Mouse (Mus musculus): ENCODE results near the gene Chd6.

The Chd6 gene

DNA sequence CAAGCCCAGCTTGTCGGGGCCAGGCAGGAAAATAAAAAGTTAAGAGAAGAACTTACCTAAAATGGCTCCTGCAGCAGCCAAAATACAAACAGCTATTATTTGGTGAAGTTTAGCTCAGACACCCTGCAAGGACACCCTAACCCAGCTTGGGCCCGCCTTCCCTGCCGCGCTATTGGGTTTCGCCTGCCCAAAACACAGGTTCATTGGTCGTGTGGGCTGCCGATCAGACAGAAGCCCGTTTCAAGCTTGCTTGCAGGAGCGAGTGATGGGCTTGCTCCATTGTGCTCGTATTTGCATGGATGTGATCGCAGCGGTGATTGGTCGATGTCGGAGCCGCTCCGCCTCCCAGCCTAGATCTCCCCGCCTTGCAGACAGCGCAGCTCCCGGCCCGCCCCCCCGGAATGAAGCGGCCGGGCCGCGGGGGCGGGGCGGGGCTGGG lies at the start of gene Chd6:
Gene Chd6 (minus strand): TSS at position 143 of the 439 bp plus-strand sequence.
- DNase-seq (ENCODE audit: low spot score in 2 of 2): peak; percentile 99

DNA sequence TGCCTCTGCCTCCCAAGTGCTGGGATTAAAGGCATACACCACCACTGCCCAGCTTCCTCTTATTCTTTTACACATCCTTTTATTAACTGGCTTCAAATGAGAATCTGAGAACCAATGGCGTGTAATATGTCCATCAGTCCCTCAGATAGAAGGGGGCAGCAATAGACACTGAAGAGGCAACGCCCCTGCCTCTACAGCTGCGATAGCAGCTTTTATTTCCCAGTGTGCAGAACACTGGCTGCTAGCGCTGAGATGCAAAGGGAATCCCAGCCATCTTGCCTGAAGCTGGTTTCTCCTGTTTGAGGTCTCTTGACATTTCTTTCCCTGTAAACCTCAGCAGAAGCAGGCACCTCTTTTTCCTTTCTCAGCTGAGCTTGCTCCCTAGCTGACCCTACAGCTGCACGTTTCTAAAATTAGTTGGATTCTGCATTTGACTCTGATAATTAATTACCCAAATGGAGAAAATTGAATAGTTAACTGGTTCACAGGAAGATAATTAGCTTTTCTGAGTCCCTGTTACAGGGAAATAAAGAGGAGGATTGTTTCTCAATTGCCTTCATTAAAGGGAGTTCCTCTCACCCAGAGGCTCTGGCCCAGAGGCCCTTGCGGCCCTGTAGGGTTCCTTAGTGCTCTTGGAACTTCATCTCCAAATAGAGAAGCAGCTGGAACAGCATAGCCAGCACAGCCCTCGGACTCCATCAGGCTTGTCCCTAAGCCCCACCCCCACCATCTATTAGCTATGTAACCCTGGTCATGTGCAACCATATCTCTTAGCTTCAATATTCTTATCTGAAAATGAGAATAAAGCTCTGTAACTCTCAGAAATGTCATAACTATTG lies 41.3 kb upstream of the Chd6 start:
- DNase-seq (ENCODE audit: low spot score in 2 of 2): no peak

DNA sequence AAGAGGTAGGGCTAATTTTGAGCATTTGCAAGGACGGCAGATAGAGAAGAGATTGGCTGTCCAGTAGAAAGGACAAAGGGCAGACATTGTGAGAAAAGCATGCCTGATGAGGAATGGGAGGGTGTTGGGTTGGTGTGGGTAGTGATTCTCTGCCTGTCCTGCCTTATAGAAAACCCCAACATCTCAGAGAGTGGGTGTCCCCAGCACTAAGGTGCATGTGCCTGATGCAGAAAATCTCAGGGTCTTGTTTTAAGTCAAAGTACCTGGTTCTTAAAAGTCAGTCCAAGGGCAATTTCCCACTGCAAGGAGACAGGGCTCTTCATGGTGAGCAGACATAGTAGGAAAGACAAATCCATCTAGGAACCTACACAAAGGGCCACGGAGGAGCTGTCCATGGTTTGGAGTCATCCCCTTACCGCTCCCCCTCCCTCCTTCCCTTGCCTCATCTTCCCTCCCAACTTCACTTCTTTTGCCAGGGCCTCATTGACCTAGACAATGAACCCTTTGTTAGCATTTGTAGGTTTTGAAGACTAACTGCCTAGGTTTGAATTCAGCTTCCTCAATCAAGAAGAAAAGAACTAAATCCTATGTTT lies 39.6 kb upstream of the Chd6 start:
- no peak for DNase-seq (ENCODE audit: low spot score in 2 of 2)

DNA sequence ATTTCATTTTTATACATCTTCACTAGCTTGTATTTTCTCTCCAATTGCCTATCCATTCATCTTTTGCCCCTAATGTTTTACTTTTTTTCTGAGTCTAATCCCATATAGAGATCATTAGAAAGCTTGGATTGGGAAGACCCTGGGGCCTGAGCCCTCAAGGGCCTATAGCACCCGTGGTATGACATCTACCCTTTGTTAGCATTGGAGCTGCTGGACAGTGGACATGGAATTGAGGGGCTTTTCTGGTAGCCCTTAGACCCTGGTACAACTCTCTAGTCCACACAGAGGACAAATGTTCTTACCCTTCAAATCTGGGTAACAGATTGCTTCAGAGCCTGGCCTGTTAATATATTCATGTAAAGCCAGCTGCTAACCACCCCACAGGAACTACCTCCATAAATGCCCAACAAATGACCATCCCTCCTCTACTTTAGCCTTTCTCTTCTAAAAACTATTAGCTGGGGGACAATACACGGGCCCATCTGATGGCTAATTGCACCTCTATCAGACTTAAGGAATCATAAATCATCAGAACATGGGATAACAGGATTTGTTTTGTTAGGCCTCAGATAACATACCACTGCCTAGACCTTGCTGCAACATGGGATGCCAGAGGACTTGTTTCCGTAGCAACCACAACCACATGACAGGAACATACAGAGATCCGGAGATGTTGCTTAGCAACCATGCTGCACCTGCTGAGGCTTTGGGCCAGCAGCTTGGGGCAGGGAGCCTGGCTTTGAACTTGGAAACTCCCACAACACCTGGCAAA lies 39.0 kb upstream of the Chd6 start:
- no peak for DNase-seq (ENCODE audit: low spot score in 2 of 2)

DNA sequence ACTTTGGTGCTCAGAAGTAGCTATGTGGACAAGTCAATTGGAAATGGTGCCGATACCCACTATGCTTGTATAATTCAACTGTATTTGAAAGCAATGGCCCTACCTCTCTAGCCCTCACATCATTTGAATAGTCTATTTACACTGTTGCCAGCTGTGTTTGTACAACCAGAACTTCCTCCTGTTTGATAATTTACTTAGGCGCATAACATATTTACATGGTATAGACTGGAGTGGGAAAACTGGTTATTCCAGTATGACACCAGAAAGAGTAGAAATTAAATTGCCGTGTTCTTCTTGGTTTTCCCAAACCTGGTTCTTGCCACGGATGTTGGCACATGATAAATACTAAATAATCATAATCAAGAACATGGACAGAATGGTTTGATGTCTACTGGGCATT lies 35.9 kb upstream of the Chd6 start:
- no peak for DNase-seq (ENCODE audit: low spot score in 2 of 2)

DNA sequence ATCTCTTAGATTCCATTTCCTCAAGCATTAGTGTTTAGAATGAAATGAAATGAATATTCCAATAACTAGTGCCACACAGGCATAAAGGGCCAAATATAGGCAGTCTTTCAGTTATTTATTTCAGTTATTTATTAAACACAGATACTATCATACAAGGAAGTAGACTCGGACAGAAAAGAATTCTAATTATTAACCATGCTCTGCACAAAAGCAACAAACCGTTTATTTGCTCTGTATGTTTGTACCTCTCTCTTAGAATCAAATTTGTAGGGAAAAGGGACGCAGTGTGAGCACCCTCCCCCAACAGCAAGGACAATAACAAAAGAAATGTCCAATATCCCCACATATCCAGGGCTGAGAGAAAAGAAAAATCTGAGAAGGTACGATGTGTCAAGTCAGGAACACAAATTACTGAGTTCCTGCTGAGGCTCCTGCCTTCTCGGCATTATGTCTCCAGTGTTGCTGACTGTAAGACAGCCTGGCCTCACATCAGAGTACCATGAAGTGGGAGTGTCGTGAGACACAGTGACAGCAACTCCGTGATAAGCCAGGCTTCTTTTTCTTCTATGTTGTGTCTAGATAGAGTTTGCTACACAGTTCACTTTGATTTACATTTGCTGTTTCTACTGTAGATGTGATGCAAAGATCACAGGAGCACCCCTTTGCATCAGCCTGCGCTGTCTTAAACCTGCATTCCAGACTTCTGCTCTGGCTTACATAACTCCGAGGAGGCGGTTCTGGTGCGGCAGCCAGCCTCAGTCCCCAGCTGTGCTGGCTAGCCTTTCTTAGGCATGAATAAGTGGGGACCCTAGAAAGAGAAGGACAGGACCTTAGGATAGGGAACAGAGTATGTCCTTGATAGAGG lies 30.0 kb upstream of the Chd6 start:
- no peak for DNase-seq (ENCODE audit: low spot score in 2 of 2)

DNA sequence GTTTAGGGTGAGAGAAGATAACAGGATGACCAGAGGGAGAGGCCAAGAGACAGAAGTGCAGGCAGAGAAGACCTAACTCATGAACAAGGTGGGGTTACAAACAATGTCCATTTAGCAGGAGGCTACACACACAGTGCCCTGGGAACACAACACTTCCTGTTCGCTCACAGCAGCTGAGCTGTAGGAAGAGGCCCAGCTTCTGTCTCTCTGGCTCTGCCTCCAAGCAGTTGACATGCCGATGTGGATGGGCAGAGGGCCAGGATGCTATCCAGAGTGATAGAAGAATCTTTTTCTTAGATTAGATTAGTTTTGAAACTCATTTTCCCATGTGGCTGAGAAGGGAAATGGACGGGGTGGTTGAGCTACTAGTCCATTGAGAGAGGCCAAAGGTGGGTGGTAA lies 28.1 kb upstream of the Chd6 start:
- no peak for DNase-seq (ENCODE audit: low spot score in 2 of 2)

DNA sequence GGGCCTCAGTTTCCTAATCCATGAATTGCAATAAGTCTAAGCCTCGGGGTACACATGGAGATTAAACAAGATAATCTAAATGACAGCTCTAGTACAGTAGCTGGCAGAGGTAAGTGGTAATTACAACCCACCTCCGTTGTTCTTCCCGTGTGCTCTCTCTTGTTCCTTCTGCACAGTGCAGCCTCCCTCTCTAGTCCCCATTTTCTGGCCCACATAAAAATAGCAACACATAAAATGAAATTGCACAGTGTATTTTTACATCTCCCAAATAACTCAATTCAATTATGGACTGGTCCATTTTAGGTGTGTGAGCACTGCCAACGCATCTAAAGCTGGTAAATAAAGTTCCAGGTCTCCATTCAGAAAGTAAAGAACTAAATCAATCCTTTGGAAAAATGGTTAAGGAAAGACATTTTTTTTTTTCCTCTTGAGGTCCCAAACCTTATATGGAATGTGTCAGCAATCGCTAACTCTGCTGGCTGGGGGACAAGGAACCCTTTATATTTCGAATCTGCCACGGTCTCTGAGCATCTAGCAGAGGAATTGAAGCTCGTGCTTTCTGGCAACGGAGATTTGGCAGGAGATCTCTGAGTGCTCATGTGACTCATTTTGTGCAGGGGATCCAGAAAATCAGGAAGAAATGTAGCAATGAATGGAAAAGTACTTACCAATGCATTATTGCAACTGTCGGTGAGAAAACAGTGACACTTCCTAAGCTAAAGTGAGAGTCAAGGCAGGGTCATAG lies 19.7 kb upstream of the Chd6 start:
- no peak for DNase-seq (ENCODE audit: low spot score in 2 of 2)

DNA sequence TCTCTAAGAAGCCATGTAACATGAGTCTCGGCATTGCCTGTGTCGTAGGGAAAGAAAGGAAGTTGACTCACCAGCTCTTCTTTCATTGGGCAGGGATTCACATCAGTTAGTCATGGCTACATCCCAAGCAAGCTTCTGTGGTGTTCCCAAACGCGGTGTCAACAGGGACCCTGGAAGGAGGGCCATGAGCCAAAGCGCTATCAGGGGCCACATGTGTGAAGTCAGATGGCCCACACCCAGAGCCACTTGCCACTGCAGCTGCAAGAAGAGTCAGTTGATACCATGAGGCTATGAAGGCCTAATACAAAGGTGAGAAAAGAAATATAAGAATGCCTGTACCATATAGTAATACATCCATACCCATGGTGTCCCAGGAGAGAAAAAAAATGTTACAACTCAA lies 3.1 kb upstream of the Chd6 start:
- no peak for DNase-seq (ENCODE audit: low spot score in 2 of 2)

DNA sequence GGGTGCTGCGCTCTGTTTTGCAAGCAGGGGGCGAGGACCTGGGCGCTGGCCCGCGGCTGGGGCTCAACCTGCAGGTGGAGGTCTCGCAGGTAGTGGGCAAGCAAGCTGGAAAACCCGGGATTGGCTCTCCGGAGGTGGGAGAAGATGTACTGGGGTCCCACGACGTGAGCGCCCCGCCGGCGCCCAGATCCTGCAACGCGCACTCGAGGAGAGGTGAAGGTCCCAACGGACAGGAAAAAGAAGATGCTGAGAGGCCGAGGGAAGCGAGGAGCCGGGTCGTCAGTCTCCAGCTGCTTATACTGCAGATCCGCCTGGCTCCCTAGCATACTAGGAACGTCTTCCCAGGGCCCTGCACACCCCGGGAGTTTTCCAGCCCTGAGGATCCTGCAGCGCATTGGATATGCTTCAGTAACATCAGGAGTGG lies 535 bp upstream of the Chd6 start:
- DNase-seq (ENCODE audit: low spot score in 2 of 2): no peak

DNA sequence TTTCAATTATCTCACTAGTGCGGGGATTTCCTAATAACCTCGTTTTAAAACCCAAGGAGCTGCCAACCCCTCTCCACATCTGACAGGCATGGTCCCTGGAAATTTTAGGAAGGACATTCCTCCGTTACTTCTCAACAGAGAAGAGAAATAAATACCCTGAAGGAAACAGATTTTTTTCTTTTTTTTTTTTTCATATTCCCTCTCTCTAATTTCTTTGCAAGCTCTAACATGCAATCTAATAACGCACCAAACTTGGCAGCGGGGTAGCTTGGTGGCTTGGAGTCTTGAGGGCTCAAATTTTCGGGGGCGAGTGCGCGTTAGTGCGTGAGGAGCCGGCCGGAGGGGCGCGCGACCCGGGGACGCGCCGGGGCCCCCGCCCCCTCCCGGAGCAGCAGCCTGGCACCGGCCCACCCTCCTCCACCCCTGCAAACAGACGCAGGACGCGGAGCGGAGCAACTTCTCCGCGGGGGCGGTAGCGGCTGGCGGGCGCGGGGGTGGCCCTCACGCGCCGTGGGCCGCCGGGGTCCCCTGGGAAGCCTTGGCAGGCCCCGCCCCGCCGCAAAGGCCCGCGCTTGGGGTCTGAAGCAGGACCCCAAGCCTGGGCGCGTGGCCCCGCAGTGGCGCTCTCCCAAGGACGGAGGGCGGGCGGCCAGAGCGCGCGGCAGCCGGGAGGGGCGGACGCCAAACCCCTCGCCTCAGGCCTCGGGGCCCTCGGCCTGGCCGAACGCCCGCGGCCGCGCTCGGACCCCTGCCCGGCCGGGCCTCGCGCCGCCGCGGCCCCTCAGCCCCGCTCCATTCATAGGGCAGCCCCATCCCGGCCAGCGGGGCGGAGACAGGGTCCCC lies 569 bp downstream of the Chd6 start:
- DNase-seq (ENCODE audit: low spot score in 2 of 2): peak in 1 of 2 experiments; percentile 48

DNA sequence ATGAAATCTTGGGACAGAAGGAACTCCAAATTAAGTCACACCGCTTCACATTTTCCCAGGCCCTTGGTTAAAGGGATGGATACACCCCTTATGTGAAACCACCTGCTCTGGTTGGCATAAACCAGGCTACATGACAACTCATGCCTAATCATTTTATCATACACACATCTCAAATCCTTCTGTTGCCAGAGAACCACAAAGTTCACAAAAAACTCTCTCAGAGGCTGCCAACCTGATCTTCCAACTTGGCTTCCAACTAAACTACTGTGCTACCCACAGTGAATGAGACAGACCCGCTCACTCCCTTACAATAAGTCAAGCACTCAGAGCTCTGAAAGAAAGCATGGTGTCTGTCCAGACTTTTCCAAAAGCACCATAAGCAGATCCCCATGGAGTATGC lies 1.6 kb downstream of the Chd6 start:
- no peak for DNase-seq (ENCODE audit: low spot score in 2 of 2)

DNA sequence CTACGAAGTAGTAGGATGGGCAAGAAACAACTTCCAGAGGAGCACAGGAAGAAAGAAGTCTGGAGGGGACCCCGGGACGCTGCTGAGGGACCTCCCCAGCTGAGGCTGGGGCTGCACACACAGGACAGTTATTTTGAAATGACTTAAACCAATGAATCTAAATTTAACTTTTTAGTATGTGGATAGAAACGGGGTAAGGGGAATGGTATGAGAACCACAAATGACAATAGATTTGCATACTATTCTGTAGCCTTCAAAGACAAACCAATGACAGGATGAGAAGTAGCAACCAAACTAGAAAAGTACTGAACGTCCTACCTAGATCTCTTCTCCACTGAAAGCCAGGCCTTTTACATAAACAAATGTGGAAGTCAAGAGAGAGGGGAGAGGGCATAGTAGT lies 5.1 kb downstream of the Chd6 start:
- DNase-seq (ENCODE audit: low spot score in 2 of 2): no peak

DNA sequence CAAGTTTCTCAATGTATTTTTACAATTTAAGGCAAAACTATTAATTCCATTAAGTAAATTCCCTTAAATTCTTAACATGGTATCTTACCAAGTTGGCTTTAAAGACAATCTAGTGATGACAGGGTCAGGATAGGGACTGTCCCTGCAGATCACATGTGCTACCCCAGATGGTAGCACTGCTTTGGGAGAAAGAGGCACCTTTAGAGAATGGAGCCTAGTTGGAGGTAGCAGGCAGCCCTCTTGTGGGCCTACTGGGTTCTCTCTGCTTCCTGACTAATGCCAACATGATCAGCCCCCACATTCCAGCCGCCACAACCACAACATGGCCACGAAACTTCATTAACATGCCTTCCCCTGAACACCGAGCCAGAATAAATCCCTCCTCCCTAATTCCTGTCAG lies 6.8 kb downstream of the Chd6 start:
- DNase-seq (ENCODE audit: low spot score in 2 of 2): no peak

DNA sequence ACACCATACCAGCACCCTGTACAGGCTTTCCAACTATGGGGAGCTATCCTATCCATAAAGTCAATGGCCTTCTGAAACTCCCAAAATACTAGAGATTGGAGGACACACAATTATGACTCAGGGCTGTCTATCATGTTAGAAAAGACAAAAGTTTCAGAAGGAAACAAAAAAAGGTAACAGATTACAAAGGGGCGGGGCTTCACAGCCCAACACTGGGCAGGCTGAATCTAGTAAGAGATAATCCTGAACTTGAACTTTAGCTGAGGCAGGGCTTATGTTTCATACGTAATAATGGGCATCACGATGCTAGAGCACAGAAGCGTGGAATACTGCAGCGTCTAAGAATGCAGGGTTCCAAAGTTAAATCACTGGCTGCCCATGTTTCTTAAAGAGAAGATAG lies 11.1 kb downstream of the Chd6 start:
- no peak for DNase-seq (ENCODE audit: low spot score in 2 of 2)

DNA sequence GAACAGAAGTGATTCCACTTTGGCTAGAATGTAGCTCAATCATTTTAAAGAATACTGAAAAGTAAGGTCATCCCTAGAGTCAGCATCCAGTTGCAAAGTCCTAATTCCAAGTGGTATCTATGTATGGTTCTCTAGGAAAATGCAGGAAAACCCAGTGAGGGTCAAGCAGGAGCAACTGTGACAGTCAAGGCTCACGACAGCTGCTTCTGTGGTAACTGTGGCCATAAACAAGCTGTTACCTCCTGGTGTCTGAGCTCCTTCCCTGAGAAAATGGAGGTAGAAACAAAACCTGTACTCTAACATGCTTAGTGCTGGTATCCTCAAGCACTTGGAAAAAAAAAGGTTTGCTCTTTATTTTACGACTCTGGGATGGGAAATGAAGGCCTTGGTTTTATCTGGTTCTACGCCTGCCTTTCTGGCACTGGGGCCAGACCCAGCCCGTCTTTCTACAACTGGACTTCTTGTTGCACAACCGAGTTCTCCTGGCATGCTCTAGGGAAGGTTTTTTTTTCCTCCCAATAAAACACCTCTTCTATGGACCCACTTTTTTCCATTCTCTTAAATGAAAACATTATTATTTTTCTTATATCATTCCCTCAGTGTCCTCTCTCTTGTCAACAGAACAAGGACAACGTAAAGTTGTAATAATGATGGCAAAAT lies 18.0 kb downstream of the Chd6 start:
- DNase-seq (ENCODE audit: low spot score in 2 of 2): no peak

DNA sequence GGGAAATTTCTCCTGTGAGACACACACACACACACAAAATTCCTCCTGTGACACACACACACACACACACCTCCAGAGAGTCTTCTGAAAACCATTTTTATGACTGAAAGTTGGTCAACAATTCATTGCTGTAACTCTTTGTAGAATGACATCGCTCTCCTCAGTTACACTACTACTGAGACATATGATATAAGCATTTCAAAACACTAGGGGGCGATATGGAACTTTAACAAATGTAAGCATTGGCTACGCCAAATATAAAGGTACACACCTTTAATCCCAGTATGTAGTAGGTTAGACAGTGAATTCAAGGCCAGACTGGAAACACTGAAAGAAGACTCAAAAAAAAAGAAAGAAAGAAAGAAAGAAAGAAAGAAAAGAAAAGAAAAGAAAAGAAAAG lies 18.7 kb downstream of the Chd6 start:
- no peak for DNase-seq (ENCODE audit: low spot score in 2 of 2)

DNA sequence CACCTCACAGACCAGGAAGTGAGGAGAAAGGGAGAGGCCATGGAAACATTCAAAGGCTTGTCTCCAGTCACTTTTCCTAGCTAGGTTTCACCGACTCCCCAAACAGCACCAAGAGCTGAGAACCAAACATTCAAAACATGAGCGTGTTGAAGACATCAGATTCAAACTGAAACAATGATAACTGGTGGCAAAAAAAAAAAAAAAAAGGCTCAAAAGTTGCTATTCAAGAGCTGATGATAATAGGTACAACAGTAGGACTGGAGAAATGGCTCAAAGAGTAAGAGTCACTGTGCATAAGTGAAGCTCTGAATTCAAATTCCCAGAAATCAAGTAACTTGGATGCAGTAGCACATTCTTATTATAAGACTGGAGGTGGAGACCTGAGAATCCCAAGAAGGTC lies 30.3 kb downstream of the Chd6 start:
- no peak for DNase-seq (ENCODE audit: low spot score in 2 of 2)

DNA sequence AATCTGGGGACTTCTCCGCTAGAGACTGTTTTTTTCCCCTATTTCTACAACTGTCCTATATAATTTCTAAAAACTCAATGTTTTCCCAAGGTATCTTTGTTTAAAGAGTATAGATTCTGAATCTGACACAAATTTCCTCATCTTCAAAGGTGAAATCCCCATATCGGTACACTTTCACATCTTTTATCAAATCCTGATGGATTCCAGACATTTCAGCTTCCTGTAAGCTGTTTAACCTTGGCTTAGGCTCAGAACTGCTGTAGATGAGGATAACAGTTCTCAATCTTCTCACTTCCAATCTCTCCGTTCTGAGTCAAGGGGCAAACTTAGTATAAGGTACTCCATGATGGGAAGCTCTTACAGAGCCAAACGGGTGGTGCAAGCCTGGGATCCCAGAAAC lies 32.6 kb downstream of the Chd6 start:
- no peak for DNase-seq (ENCODE audit: low spot score in 2 of 2)

DNA sequence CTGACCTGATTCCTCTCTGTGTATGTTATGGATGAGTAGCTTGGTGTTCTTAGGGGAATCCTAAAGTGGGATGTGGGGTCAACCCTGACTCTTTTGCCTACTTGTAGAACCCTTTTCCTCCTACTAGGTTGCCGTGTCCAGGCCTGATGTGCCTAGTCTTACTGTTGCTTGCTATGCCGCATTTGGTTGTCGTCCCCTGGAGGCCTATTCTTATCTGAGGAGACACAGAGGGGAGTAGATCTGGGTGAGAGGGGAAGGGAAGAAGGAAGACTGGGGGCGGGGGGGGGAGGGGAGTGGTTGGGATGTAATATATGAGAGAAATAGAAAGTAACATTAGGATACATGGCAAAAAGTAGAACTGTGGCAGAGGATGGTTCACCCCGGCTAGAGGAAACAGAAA lies 33.3 kb downstream of the Chd6 start:
- DNase-seq (ENCODE audit: low spot score in 2 of 2): no peak

Data from natural killer cell, adult 2 months (primary cell).